Mouse (Mus musculus) midbrain, embryonic 11.5 days (tissue): Measurements from ENCODE around the gene Tsen34. TPM values are rescaled to one million over a fixed set of nuclear protein-coding genes. Genes with fewer than 3 reads are reported as not detected.

Experiments
- ATAC-seq: fragments of 200-750 bp; cut with Nextera tagmentation; 2 replicates; pipeline ENCODE4 v1.8.0; 2017; ENCODE audit warnings: moderate TSS enrichment, moderate library complexity; ENCODE audit not compliant: low FRiP score
- DNase-seq: peaks from one replicate; pipeline ENCODE4 v3.0.0; 2015; ENCODE audit warnings: low spot score; ENCODE audit errors: missing footprints
- H3K27ac ChIP-seq: fragments of 300-500 bp; sonication (generic); 2 replicates; pipeline ENCODE4 v1.5.1; 2014; ENCODE audit warnings: low read depth, low read length
- H3K27me3 ChIP-seq: fragments of 300-500 bp; sonication (generic); 2 replicates; pipeline ENCODE4 v1.6.1; 2014; ENCODE audit warnings: mild to moderate bottlenecking, low read length, moderate library complexity, mixed read lengths; ENCODE audit not compliant: control insufficient read depth, insufficient read depth
- H3K36me3 ChIP-seq: fragments of 300-500 bp; sonication (generic); 2 replicates; pipeline ENCODE4 v1.6.1; 2014; ENCODE audit warnings: mild to moderate bottlenecking, low read length, moderate library complexity, mixed read lengths; ENCODE audit not compliant: control insufficient read depth, insufficient read depth
- H3K4me1 ChIP-seq: fragments of 300-500 bp; sonication (generic); 2 replicates; pipeline ENCODE4 v1.6.1; 2014; ENCODE audit warnings: low read length; ENCODE audit not compliant: control insufficient read depth, insufficient read depth
- H3K4me2 ChIP-seq: fragments of 300-500 bp; sonication (generic); 2 replicates; pipeline ENCODE4 v1.6.1; 2014; ENCODE audit warnings: mild to moderate bottlenecking, moderate library complexity
- H3K4me3 ChIP-seq: fragments of 300-500 bp; sonication (generic); 2 replicates; pipeline ENCODE4 v1.5.1; 2014; ENCODE audit warnings: low read depth, low read length
- H3K9ac ChIP-seq: fragments of 300-500 bp; sonication (generic); 2 replicates; pipeline ENCODE4 v1.6.1; 2014; ENCODE audit warnings: low read length
- H3K9me3 ChIP-seq: fragments of 300-500 bp; sonication (generic); 2 replicates; pipeline ENCODE4 v1.6.1; 2016; ENCODE audit warnings: low read length; ENCODE audit not compliant: control insufficient read depth
- WGBS: fragments of 180-500 bp; shearing (Covaris S2); extraction: QIAGEN DNeasy Blood & Tissue Kit; methylation state at CpG from one replicate; pipeline ENCODE4 v1.1.7; 2014; 5-methylcytosine and 5-hydroxymethylcytosine counted together
- polyA plus RNA-seq: library from polyadenylated mRNA; unstranded; fragments of >200 nt; fragmentation: Nextera tagmentation; extraction: Ambion mirVana; gene quantifications from 2 replicates; pipeline ENCODE4 v1.2.1, GENCODE M21; 2014

Tsen34 gene
- polyA plus RNA-seq, 1 experiment from 2014 or later: 222 TPM

GRCm38 (mm10) chr7:3658578-3658977 is 34.1 kb upstream of the Tsen34 start:
- Histone ChIP-seq H3K27me3 (no peaks in the 10 kb centered on the region), H3K4me1 (peaks cover 1% of the 10 kb centered on the region), H3K9me3 (no peaks in the 10 kb centered on the region), H3K9ac (no peak overlapping the region), H3K4me3 (no peak overlapping the region), H3K4me2 (no peak overlapping the region), H3K27ac (no peak overlapping the region), H3K36me3 (peaks cover 47% of the 10 kb centered on the region)
- ATAC-seq (no peak), DNase-seq (no peak)
- WGBS: 97% methylated on average over 14 of the region's 14 CpGs

- peak; percentile 34 for ATAC-seq
- Histone ChIP-seq H3K4me2 (peak overlapping the region; percentile 74), H3K4me3 (peak overlapping the region; percentile 75), H3K9ac (peak overlapping the region; percentile 88), H3K36me3 (peaks cover 17% of the 10 kb centered on the region; the same call in 1 of the 2 replicates), H3K4me1 (peaks cover 12% of the 10 kb centered on the region), H3K27ac (peak overlapping the region; percentile 80), H3K9me3 (no peaks in the 10 kb centered on the region), H3K27me3 (no peaks in the 10 kb centered on the region)
- DNase-seq: no peak
- WGBS: 34% methylated on average over 15 of the region's 15 CpGs
These were observed 28.0 kb upstream of the Tsen34 start for GRCm38 (mm10) chr7:3664524-3665214.

- Histone ChIP-seq H3K36me3 (peaks cover 10% of the 10 kb centered on the region; the same call in 1 of the 2 replicates), H3K4me2 (peak within 1 kb of the TSS; percentile 74), H3K9me3 (no peaks in the 10 kb centered on the region), H3K4me3 (peak within 1 kb of the TSS; percentile 75), H3K9ac (peak within 1 kb of the TSS; percentile 88), H3K27me3 (no peaks in the 10 kb centered on the region), H3K27ac (peak within 1 kb of the TSS; percentile 80), H3K4me1 (peaks cover 12% of the 10 kb centered on the region)
- ATAC-seq (peak; percentile 99), DNase-seq (peak; percentile 97)
- WGBS: 5% methylated on average over 45 of the region's 45 CpGs
These were observed 27.2 kb upstream of the Tsen34 start, which contains the start of gene Leng1 for GRCm38 (mm10) chr7:3665215-3666114. TSS of gene Leng1 (minus strand) at chr7:3665840.

- ATAC-seq: no peak
- H3K4me2 ChIP-seq: no peak overlapping the region
- H3K27ac ChIP-seq: no peak overlapping the region
- H3K4me3 ChIP-seq: no peak overlapping the region
- H3K36me3 ChIP-seq: peaks cover 3% of the 10 kb centered on the region; the same call in 1 of the 2 replicates
- no peaks in the 10 kb centered on the region for H3K27me3 ChIP-seq
- peaks cover 12% of the 10 kb centered on the region for H3K4me1 ChIP-seq
- WGBS: 20% methylated on average over 14 of the region's 14 CpGs
- H3K9ac ChIP-seq: no peak overlapping the region; the same call in 1 of the 2 replicates
- H3K9me3 ChIP-seq: no peaks in the 10 kb centered on the region
- no peak for DNase-seq
These were observed 25.7 kb upstream of the Tsen34 start for GRCm38 (mm10) chr7:3666921-3667391.

- 72% methylated on average over 10 of the region's 10 CpGs for WGBS
- no peak overlapping the region for H3K4me2 ChIP-seq
- no peaks in the 10 kb centered on the region for H3K9me3 ChIP-seq
- no peaks in the 10 kb centered on the region for H3K36me3 ChIP-seq
- no peak overlapping the region for H3K27ac ChIP-seq
- no peaks in the 10 kb centered on the region for H3K27me3 ChIP-seq
- peak; percentile 98 for DNase-seq
- H3K9ac ChIP-seq: no peak overlapping the region
- peak; percentile 90 for ATAC-seq
- no peak overlapping the region for H3K4me3 ChIP-seq
- H3K4me1 ChIP-seq: no peaks in the 10 kb centered on the region
These were observed 18.0 kb upstream of the Tsen34 start for GRCm38 (mm10) chr7:3674507-3675227.

GRCm38 (mm10) chr7:3675228-3675548 is 17.5 kb upstream of the Tsen34 start:
- DNase-seq: no peak

GRCm38 (mm10) chr7:3676371-3676770 is 16.3 kb upstream of the Tsen34 start:
- Histone ChIP-seq H3K36me3 (no peaks in the 10 kb centered on the region), H3K27ac (no peak overlapping the region), H3K4me2 (no peak overlapping the region), H3K4me1 (no peaks in the 10 kb centered on the region), H3K27me3 (no peaks in the 10 kb centered on the region), H3K9me3 (no peaks in the 10 kb centered on the region), H3K9ac (no peak overlapping the region), H3K4me3 (no peak overlapping the region)
- DNase-seq: no peak
- no peak for ATAC-seq
- WGBS: 86% methylated on average over 12 of the region's 12 CpGs

More at GRCm38 (mm10) chr7:3675228-3675548, 17.5 kb upstream of the Tsen34 start:
- no peak overlapping the region for H3K9ac ChIP-seq
- no peaks in the 10 kb centered on the region for H3K27me3 ChIP-seq
- no peak overlapping the region for H3K4me3 ChIP-seq
- 80% methylated on average over 3 of the region's 3 CpGs for WGBS
- H3K9me3 ChIP-seq: no peaks in the 10 kb centered on the region
- H3K36me3 ChIP-seq: no peaks in the 10 kb centered on the region
- no peaks in the 10 kb centered on the region for H3K4me1 ChIP-seq
- ATAC-seq: peak; percentile 17; the same call in 1 of the 2 replicates
- no peak overlapping the region for H3K27ac ChIP-seq
- H3K4me2 ChIP-seq: no peak overlapping the region

GRCm38 (mm10) chr7:3677342-3677741 is 15.3 kb upstream of the Tsen34 start, which contains the start of gene Tmc4:
TSS of gene Tmc4 (minus strand) at chr7:3677553.
- WGBS: 60% methylated on average over 9 of the region's 9 CpGs
- no peaks in the 10 kb centered on the region for H3K36me3 ChIP-seq
- no peak within 1 kb of the TSS for H3K9ac ChIP-seq
- no peak within 1 kb of the TSS for H3K4me2 ChIP-seq
- no peaks in the 10 kb centered on the region for H3K9me3 ChIP-seq
- H3K4me3 ChIP-seq: no peak within 1 kb of the TSS
- no peak within 1 kb of the TSS for H3K27ac ChIP-seq
- no peaks in the 10 kb centered on the region for H3K4me1 ChIP-seq
- ATAC-seq: no peak
- H3K27me3 ChIP-seq: no peaks in the 10 kb centered on the region
- no peak for DNase-seq
